Mouse (Mus musculus): ENCODE data around the gene Erc1. TPM values are rescaled to one million over a fixed set of nuclear protein-coding genes. Genes with fewer than 3 reads are reported as not detected.
A peak's percentile ranks its signal among the peaks of the same experiment; 100 is the strongest.

Gene Erc1
- total RNA-seq, 1 experiment from 2014 or later: 24.7 TPM

DNA sequence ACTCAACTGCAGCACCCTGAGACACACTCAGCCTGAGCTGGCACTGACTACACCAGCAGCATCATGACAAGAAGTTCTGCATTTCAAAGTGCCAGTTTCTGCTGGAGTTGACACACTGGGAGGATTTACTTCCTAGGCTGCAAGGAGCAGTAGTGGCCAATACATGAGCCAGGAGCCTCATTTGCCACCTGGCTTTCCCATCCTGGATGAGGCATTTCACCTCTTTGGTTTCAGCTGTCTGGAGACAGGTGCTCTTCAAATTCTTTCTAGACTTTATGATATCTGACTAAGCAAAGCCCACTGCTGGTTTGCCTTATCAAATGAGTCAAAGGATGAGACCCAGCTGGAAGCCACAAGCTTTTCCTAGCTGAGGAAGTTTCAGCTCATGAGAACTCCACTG lies 260.5 kb downstream of the Erc1 start:
- DNase-seq: no peak

DNA sequence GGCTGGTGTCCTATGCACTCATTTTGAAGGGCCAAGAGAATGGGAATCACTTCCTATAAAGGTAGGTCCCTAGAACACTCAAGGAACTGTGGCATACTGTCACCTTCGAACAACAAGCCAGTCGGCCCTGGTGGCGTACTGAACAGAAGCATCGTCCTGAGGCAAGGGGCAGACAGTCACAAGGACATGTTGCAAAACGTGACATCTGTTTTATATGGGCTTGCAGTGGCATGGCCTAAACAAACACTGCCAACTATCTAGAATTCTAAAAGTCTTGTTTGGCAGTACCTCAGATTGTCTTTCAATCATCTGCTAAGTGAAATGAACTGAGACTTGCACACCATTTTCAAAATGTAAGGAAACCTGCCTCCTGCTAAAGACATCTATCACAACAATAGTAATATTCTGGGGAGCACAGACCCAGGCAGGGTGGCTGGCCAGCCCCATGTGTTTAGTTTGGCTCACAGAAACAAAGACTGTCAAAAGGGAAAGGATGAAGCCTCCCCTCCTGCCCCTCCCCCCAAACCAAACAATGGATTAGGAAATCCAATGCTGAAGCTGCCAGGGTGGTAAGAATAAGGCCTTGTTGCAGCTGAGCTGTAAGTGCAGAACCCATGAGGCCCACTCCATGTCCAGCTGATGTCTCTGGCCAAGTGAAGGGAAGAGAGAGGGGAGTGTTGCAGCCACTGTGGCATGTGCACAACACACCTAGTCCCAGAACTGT lies 262.2 kb downstream of the Erc1 start:
- peak; percentile 46 for DNase-seq

DNA sequence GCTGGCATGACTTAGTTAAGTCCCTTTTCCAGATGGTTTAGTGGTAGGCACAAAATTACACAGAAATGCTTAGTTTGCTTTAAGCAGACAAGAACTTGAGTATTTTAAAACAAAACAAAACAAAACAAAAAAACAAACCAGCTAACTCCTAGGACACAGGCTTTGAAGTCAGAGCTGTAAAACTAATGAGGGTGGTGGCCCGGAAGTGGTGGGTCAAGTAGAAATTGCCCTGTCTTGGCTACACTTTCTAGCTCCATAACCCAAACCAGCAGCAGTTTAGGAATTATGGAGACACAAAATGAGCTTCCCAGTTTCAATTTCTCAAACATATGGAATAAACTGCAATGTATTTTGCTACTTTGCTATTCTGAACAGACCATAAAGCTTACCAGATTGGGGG lies 263.9 kb downstream of the Erc1 start:
- no peak for DNase-seq

DNA sequence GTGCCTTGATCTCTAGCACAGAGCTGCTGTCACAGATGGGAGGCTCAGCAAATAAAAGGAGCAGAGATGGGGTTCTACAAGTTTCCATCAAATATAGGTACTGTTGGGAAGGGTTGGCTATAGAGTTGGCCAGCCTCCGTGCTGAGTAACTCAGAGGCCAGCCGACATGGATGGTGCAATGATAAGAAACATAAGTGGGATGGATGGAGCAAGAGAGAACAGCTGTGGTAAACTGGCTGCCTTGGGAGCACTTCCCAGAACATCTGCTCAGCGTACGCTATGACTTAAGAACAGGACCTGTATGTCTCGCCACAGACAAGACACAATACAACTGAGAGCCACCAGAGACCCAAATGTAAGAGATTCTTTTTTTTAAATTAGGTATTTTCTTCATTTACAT lies 264.8 kb downstream of the Erc1 start:
- DNase-seq: no peak

DNA sequence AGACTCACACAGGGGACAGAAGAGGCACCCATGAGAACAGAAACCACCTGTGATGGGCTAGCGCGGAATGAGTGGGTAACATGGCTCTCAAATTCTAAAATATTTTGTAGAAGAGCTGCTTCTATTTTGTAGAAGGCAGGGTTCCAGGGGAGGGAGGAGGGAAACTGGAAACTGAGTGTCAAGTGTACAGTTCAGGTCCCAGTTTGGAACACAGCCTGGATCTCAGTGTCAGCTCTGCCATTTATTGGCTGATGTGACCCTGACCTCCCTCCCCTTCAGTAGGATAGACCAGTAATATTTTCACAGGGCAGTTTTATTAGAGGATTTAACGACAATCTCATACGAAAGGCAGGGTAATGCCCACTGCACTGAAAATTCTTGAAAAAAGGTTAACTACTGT lies 271.3 kb downstream of the Erc1 start:
- DNase-seq: no peak

DNA sequence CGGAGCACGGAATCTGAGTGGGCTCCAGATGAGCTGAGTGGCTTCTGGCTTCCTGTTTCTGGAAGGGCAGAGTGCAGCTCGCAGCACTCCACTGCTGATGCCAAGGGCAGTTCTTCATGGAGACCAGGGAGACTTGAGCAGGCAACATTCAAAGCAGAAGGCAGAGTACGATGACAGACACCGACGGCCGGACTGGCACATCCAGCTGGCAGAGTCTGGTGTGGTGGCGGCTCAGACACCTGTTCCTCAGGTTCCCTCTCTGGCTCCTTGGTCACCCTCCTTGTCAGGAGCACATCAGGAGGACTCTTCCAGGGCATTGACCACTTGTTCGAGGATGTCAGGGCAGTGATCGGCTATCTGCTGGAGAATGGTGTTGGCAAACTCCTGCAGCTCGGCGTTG lies 272.6 kb downstream of the Erc1 start:
- DNase-seq: no peak

DNA sequence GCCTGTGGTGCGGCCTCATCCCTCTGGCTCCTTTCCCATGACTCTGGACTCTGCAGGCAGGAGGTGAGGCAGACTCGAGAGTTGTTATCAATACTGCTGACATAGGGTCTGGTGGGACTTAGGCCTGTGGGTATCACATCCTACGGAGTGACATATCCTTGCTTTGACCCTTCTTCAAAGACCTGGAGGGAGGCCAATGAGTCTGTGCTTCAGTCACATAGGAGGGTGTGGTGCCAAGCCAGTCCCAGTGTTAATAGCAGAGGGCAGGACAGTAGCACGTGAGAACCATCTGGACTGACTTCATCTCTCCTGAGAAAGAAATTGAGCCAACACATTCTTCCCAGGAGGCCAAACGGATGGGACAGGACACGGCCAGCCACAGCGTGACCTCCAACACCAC lies 275.7 kb downstream of the Erc1 start:
- peak; percentile 17 for DNase-seq

DNA sequence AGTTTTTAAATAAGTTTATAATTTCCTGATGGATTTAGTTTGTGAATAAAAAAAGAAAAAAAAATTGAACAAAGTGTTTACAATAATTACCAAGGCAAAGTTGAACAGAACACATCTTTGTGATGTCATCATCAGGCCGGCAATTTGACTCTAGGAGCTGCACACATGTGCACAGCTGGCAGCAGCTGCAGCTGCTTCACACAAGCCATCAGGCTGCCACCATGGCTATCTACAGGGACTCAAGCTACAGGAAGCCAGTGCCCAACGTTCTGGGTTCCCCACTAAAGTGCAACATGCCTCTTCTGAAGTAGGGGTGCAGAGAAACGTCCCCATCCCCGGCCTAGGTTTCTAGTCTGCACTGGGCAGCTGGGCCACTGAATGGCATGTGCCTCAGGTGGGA lies 277.2 kb downstream of the Erc1 start:
- no peak for DNase-seq

DNA sequence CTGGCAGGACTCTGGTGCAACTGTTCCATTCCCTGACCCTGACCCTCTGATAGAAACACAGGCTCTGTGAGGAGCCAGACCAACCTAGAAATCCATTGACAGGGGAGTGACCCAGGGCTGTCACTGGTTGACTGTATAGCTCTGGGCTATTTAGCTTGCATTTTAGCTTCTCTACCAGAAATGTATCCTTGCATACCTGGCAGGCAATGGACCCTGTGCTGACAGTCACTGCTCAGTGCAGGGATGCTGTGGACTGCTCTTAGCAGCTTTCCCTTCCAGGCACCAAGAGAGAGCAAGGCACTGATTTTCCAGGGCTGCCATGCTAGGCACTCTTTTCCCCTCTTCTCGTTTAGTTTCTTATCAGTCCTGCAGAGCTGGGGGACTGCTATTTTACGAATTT lies 279.6 kb downstream of the Erc1 start:
- no peak for DNase-seq

DNA sequence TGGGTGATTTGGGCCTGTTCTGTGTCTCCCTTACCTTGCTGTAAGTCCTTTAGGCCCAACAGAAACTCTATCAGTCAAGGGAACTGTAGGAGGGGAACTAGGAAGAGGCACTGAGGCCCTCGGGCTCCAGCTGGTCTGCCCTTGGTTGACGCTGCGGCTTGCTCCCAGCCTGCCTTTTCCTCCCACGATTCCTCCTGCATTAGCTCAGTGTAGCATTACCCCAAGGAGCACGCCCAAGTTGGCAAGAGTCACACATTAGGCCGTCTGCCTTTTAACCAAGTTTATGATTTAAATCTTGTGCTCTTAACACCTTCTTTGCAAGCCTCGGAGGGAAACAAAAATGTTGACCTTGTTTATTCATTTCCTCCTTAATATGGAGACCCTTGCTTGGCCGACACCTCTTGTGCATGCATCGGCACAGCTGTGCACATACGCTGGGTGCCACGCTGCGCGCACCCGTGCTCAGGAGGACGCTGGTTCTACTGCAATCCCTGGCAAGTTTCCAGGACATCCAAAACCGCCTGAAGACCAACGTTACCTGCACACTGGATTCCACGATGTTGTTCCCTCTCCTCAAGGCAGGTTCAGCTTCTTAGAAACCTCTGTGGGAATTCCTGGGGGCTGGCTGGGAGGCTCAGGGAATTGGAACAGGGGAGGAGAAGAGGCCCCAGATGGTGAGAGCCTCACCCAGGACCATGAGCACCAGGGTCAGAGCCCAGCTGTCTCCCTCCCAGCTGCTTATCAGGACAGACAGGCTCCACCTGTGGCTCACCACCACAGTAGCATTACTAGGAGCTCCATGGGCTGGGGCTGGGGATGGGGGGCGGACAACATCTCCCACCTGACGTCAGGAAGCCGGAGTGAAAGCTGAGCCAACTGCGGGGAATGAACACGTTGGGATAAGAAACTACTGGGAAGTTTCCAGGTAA lies 282.3 kb downstream of the Erc1 start:
- peak; percentile 19 for DNase-seq

DNA sequence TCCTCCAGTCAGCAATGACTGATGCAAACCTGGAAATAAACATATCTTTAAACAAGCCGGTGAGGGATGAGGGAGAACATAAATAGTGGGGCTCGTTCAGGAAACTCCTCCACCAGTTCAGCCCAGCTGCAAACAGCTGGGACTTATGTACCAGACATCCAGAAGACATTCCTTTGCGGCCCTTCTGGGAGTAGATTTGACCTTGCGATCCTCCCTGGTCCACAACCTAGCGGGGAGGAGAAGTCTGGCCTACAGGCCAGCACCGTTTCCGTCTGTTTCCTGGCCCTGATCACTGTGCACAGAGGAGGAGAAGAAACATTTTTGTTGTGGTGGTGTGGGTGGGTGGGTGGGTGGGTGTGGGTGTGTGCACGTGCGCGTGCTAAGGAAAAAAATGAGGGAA lies 285.4 kb downstream of the Erc1 start:
- DNase-seq: no peak

DNA sequence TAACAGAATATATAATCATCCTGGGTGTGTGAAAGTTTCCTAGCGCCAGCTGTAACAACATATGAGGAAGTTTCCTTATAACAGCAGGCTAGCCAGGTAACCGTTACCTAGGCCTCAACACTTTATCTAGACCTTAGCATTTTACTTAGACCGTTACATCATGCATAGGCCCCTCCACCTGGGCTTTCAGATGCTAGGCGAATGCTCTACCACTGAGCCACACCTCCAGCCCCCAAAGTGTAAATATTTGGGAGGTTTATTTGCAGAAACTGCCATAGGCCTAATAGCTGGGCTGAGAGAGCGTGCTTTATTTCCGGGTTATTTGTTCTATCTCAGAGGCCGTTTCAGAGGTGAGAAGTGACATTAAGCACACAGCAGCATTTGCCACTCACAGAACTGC lies 289.1 kb downstream of the Erc1 start:
- DNase-seq: no peak

DNA sequence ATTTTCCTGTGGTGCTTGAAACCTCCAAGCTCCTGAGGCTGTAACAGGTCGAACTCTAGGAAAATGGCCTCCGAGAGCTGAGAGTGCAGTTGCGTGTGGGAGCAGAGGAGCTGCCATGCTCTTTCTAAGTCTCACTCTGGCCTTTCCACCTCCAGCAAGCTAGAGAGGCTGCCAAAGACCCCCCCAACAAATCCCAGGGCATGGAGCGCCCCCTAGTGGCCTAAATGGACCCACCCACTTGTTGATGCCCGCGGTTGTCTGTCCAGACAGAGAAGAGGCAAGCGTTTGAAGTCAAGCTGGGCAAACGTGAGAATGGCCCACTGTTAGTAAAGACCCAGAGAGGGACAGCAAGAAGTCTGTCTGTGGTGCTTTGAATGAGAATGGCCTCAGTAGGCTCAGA lies 293.5 kb downstream of the Erc1 start:
- no peak for DNase-seq

DNA sequence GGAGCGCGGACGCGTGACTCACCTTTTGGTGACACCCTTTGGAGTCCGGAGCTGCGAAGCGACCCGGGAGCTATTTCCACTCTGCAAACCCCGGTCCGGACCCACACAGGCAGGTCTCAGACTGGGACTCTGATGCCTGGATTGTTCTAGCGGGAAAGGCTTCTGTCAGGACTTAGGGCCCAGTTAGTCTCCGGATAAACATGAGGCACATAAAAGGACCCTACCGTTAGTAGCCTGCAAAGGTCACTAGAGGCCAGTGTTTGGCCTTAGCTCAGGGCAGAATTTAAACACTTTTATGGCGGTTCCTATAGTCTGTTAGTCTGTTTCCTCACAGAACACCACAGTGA lies 303.5 kb downstream of the Erc1 start:
- no peak for DNase-seq

DNA sequence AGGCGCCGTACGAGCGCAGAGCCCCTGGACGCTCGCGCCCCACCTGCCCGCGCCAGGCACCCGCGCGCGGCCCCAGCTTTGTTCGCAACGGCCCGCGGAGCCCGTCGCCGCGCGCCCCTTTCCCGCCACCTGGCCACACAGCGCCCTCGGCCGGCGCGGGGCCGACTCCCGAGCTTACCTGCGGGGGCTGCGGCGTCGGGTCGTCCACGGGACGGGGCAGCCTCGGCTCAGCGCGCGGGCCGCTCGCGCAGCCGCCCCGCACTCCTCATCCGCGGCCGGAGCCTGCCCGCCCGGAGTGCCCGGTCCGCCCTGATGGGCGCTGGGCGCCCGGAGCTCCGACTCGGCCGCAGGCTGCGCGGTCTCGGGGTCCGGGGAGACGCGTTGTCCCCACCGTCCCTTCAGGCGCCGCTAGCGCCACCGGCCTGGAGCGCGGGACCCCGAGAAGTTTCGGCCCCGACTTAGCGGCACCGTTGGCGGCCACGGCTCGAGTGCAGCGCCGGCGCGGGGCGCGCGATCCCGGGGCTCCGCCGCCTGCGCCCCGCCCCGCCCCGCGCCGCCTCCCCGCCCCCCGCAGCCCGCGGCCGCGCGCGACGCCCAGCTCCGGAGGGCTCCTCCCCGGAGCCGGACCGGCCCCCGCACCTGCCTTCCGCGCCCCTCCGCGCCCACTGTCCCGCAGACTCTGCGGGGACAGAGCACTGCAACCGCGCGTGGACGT lies 304.0 kb downstream of the Erc1 start, which contains the start of gene Wnt5b:
TSS of gene Wnt5b (minus strand) at position 545 of the 715 bp plus-strand sequence.
- peak; percentile 36 for DNase-seq

DNA sequence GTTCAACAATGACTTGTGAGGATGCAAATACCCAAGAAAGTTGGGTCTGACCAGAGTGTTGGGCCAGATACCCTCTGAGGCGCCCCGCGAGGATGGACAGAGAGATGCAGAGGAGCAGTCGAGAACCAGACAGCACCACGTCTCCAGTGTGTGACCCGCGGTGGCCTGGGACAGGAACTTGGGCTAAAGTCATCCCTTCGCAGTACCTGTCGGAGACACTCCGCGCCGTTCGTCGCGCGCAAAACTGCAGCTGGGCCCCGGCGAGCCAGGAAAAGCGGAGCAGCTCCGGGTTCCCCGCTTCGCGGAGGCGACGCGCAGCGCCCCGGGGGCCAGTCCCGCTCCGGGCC lies 304.5 kb downstream of the Erc1 start:
- DNase-seq: peak; percentile 47

DNA sequence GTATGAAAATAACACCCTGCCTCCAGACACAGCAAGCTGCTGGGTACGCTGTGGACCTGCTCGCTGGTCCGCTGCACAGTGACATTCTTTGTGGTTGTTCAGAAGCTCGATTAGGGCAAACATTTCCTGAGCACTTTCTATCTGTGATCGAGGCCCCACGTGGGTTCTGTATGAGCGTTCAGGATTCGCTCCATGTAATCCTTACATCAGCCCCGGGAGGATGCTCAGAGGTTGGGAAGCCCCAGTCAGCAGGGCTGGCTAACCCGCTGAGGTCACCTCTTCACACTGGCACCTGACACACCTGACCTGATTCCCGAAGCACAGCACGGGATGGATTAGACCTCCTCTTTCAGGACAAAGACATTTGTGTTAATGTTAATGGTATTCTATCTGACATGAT lies 312.1 kb downstream of the Erc1 start:
- DNase-seq: no peak

DNA sequence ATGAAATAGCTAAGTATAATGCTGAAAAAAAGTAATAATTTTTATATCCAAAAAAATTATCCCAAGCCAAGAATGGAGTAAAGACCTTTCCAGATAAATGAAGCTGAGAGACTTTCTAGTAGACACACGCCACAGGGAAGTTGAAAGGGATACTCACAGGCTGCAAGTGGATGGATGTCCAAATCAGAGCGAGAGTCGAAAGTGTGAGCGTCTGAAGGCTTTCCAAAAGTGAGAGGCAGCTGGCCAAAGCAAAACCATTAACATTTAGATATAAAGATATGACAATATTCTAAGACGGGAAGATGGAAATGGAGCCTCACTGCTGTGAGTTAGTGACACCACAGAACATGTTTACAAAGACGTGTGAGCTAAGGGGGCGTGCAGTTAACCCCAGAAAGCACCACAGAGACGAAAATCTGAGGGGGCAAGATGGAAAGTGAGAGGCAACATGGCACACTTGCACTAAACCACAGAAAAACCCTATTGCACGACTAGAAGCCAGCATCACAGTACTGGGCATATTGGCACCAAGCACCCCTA lies 314.7 kb downstream of the Erc1 start:
- DNase-seq: no peak

DNA sequence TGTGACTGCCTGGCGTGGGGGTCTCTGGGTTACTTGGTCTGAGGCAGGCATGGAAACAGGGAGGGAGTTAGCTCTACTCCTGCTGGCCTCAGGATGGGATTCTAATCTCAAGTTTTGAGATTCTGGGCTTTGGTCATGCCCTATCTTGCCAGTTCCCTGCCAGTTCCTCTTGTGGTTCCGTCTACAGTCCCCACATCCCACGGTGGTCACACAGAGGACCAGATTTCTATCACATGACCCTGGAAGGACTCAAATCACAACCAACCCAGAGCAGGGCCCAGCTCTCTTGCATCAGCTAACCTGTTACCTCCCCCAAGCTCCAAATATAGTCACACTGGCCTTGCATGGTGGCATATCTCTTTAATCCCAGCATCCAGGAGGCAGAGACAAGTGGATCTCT lies 318.3 kb downstream of the Erc1 start:
- DNase-seq: no peak

DNA sequence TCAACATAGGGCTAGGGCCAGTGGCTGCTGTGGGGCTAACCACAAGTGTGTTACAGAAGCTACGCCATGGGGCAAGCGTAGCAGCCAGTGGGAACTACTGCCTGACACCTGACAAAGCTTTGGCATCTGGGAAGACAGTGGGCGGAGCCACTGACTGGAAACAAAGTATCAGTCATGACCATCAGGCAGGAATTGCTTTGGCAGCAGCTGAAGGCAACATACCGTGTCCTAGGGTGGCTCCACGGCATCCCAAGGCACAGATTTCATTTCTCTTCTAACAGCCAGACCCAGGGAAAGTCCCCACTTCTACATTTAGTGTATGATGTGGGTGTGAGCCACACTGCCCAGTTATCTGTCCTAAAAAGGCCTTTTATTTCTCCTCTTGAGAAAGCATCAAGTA lies 321.5 kb downstream of the Erc1 start:
- DNase-seq: no peak

DNA sequence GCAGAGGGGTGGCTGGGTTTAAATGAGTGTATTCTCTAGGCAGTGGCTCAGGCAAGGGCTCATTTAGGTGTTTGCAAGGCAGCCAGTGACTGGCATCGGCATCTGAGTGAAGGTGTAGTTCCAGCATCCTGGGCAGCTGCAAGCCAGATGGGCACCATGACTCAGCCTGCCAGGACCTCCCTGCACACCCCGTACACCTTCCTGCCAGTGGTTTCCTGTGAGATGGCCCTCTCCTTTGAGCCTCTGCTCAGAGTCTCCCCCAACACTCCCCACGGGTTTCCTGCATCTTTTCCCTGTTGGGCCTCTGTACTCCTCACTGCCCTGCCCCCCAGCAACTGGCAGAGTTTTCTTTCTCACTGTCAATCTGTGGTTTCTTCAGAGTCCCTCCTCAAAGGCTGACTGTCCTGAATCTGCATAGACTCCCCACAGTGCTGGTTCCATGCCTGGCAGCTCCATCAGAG lies 326.0 kb downstream of the Erc1 start:
- no peak for DNase-seq

DNA sequence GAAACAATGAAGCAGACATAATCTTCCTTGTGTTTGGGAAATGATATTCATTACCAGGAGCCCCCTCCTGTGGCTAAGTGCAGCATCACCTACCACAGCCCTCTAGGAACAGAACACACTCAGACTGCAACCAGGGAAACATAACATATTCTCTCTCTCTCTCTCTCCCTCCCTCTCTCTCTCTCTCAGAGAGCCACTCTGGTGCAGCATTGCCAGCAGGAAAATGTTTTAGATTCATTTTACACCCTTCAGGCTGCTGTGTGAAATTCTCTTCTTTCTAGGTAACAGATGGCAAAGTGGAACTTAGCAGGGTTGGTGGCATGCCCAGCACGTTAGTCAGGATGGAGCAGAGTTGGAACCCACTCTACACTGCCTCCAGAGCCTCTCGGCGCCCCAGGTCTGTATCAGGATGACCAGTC lies 326.5 kb downstream of the Erc1 start:
- no peak for DNase-seq
